ENCODE assay signal across 15 mouse cellular contexts in the genomic region with DNA sequence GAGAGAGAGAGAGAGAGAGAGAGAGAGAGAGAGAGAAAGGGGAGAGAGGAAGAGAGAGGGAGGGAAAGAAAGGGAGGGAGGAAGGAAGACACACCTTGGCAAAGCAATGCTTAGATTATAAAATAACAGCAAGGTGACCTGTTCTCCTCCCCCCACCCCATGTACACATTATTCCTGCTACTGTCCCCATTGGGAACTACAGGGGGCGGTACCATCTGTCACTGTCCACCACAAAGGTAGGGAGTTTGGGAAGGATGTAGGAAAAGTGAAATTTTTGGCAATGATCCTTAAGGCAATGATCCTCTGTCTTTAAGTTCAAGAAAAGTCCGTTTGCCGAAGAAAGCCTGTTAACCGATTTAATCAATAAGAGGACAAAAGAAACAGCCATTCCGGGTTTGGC.
DNase-seq lines count a peak whose midpoint lies in the region; ATAC-seq and TF ChIP-seq lines count a peak whose summit lies in the region.
"Had no signal": no experiment of that assay in that cellular context is flagged by ENCODE, and none has a peak within 500 bp of the region (broad histone marks: within the 10 kb centered on the region; RNA-seq: fewer than 3 reads in every experiment).

No protein-coding gene starts in this region.

- no peaks in the 10 kb centered on the region for H3K9me3 ChIP-seq in heart, embryonic 10.5 days
- no peaks in the 10 kb centered on the region for H3K9me3 ChIP-seq in hindbrain, embryonic 15.5 days
- H3K9me3 ChIP-seq in neural tube, embryonic 13.5 days = no peaks in the 10 kb centered on the region
- H3K9me3 ChIP-seq: forebrain, embryonic 15.5 days; liver, embryonic 13.5 days; stomach, embryonic 15.5 days had no signal

- H3K36me3 ChIP-seq in heart, embryonic 10.5 days = no peaks in the 10 kb centered on the region
- no peaks in the 10 kb centered on the region for H3K36me3 ChIP-seq in liver, adult 2 months (ENCODE audit: control insufficient read depth, insufficient read depth, low read length)
- H3K36me3 ChIP-seq in hindbrain, embryonic 15.5 days = no peaks in the 10 kb centered on the region
- H3K36me3 ChIP-seq in neural tube, embryonic 13.5 days = 0 out of 2 replicates have a peak, but pooled peaks cover 3% of the 10 kb centered on the region
- H3K36me3 ChIP-seq: forebrain, embryonic 15.5 days; liver, embryonic 13.5 days; stomach, embryonic 15.5 days had no signal

- H3K9ac ChIP-seq in liver, adult 2 months (ENCODE audit: low read depth, low read length) = no peak overlapping the region
- H3K9ac ChIP-seq in hindbrain, embryonic 15.5 days = no peak overlapping the region
- H3K9ac ChIP-seq in neural tube, embryonic 13.5 days = no peak overlapping the region
- H3K9ac ChIP-seq: forebrain, embryonic 15.5 days; liver, embryonic 13.5 days; stomach, embryonic 15.5 days had no signal

- no peaks in the 10 kb centered on the region for H3K27me3 ChIP-seq in heart, embryonic 10.5 days (ENCODE audit: insufficient read depth, poor library complexity, severe bottlenecking)
- no peaks in the 10 kb centered on the region for H3K27me3 ChIP-seq in liver, adult 2 months (ENCODE audit: control insufficient read depth, insufficient read depth, low read length)
- H3K27me3 ChIP-seq in hindbrain, embryonic 15.5 days = no peaks in the 10 kb centered on the region
- no peaks in the 10 kb centered on the region for H3K27me3 ChIP-seq in neural tube, embryonic 13.5 days
- H3K27me3 ChIP-seq: forebrain, embryonic 15.5 days; liver, embryonic 13.5 days; stomach, embryonic 15.5 days had no signal

- 87% methylated on average over 5 of the region's 5 CpGs for WGBS in heart, embryonic 10.5 days
- WGBS in liver, adult 2 months = 45% methylated on average over 5 of the region's 5 CpGs
- WGBS in hindbrain, embryonic 15.5 days = 76% methylated on average over 5 of the region's 5 CpGs
- WGBS in neural tube, embryonic 13.5 days = 71% methylated on average over 5 of the region's 5 CpGs

- peak overlapping the region; percentile 60; the same call in 1 of the 2 replicates for H3K27ac ChIP-seq in heart, embryonic 10.5 days
- H3K27ac ChIP-seq in liver, adult 2 months (replicated peaks; ENCODE audit: insufficient read depth, low read depth, low read length) = peak overlapping the region; percentile 51
- H3K27ac ChIP-seq in hindbrain, embryonic 15.5 days (replicated peaks) = 0 out of 2 replicates have a peak overlapping the region, but pooled peaks have one; percentile 40
- H3K27ac ChIP-seq in neural tube, embryonic 13.5 days (replicated peaks) = peak overlapping the region; percentile 83

- no peak for TF ChIP-seq CTCF in liver, adult 2 months (IDR thresholded peaks at IDR 0.05; ENCODE audit: low read depth, low read length)

- no peak for TF ChIP-seq POLR2A in liver, adult 2 months (IDR thresholded peaks at IDR 0.05; ENCODE audit: extremely low read depth, insufficient read depth, low read length)

- no peaks in the 10 kb centered on the region for H3K79me2 ChIP-seq in liver, adult 2 months (ENCODE audit: control insufficient read depth, insufficient read depth, low read length)

- H3K4me3 ChIP-seq in heart, embryonic 10.5 days = no peak overlapping the region
- H3K4me3 ChIP-seq in liver, adult 2 months (ENCODE audit: insufficient read depth, low read depth, low read length) = no peak overlapping the region
- no peak overlapping the region for H3K4me3 ChIP-seq in hindbrain, embryonic 15.5 days
- H3K4me3 ChIP-seq in neural tube, embryonic 13.5 days = no peak overlapping the region
- H3K4me3 ChIP-seq: forebrain, embryonic 15.5 days; liver, embryonic 13.5 days; stomach, embryonic 15.5 days had no signal

- no peak overlapping the region for H3K4me2 ChIP-seq in hindbrain, embryonic 15.5 days
- no peak overlapping the region for H3K4me2 ChIP-seq in neural tube, embryonic 13.5 days
- H3K4me2 ChIP-seq: forebrain, embryonic 15.5 days; liver, embryonic 13.5 days; stomach, embryonic 15.5 days had no signal

- H3K4me1 ChIP-seq in heart, embryonic 10.5 days = peaks cover 36% of the 10 kb centered on the region
- H3K4me1 ChIP-seq in liver, adult 2 months (ENCODE audit: control insufficient read depth, insufficient read depth, low read length) = peaks cover 13% of the 10 kb centered on the region
- H3K4me1 ChIP-seq in hindbrain, embryonic 15.5 days (replicated peaks) = peaks cover 19% of the 10 kb centered on the region
- H3K4me1 ChIP-seq in neural tube, embryonic 13.5 days (replicated peaks) = peaks cover 54% of the 10 kb centered on the region

- ATAC-seq in hindbrain, embryonic 15.5 days (ENCODE audit: low FRiP score, low read depth) = no peak
- no peak for ATAC-seq in neural tube, embryonic 13.5 days (ENCODE audit: low read depth)
- ATAC-seq: forebrain, embryonic 15.5 days had no signal

- DNase-seq in heart, embryonic 10.5 days (ENCODE audit: low spot score) = no peak
- DNase-seq in heart, adult 9 months (ENCODE audit: low spot score in 2 of 2) = no peak
- no peak for DNase-seq in liver, adult 2 months (ENCODE audit: extremely low read depth, low read depth, low spot score)
- no peak for DNase-seq in liver
- no peak for DNase-seq in yolk sac, embryonic 10.5 days (ENCODE audit: low spot score)
- DNase-seq in layer of hippocampus, postnatal 36 days = no peak
- DNase-seq: cerebellum, adult 2 months; liver, embryonic 13.5 days; lung, postnatal 14 days; right cerebral cortex, postnatal 4 days; thymus, postnatal 4 days had no signal
